Mouse (Mus musculus) forebrain, embryonic 12.5 days (tissue): ENCODE measurements at regions not wholly inside any gene's neighbourhood (a gene's known extent, or its start where the extent isn't known, plus 50 kb on each side); places are given as distances from the start of the nearest gene placed in this dataset.

Source experiments
- ATAC-seq: fragments of 200-750 bp; cut with Nextera tagmentation; 2 replicates; pipeline ENCODE4 v1.8.0; 2017; ENCODE audit warnings: moderate TSS enrichment; ENCODE audit not compliant: low FRiP score
- H3K27ac ChIP-seq: fragments of 300-500 bp; sonication (generic); 2 replicates; pipeline ENCODE4 v1.5.1; 2016; ENCODE audit warnings: mild to moderate bottlenecking
- H3K27me3 ChIP-seq: fragments of 300-500 bp; sonication (generic); 2 replicates; pipeline ENCODE4 v1.6.1; 2016; ENCODE audit warnings: mild to moderate bottlenecking
- H3K36me3 ChIP-seq: fragments of 300-500 bp; sonication (generic); replicated peaks from 2 replicates; pipeline ENCODE4 v1.6.1; 2016; ENCODE audit warnings: mild to moderate bottlenecking
- H3K4me1 ChIP-seq: fragments of 300-500 bp; sonication (generic); 2 replicates; pipeline ENCODE4 v1.6.1; 2016
- H3K4me2 ChIP-seq: fragments of 300-500 bp; sonication (generic); 2 replicates; pipeline ENCODE4 v1.6.1; 2016; ENCODE audit warnings: mild to moderate bottlenecking, moderate library complexity
- H3K4me3 ChIP-seq: fragments of 300-500 bp; sonication (generic); replicated peaks from 2 replicates; pipeline ENCODE4 v1.5.1; 2016; ENCODE audit warnings: mild to moderate bottlenecking
- H3K9ac ChIP-seq: fragments of 300-500 bp; sonication (generic); 2 replicates; pipeline ENCODE4 v1.6.1; 2016; ENCODE audit warnings: mild to moderate bottlenecking
- H3K9me3 ChIP-seq: fragments of 300-500 bp; sonication (generic); 2 replicates; pipeline ENCODE4 v1.6.1; 2016
- WGBS: fragments of 180-500 bp; shearing (Covaris S2); methylation state at CpG from one replicate; pipeline ENCODE4 v1.1.7; 2016; 5-methylcytosine and 5-hydroxymethylcytosine counted together

- 89% methylated on average over 13 of the region's 13 CpGs for WGBS
- Histone ChIP-seq H3K4me3 (no peak overlapping the region), H3K4me1 (no peaks in the 10 kb centered on the region), H3K9me3 (no peaks in the 10 kb centered on the region), H3K4me2 (no peak overlapping the region), H3K36me3 (no peaks in the 10 kb centered on the region), H3K27me3 (no peaks in the 10 kb centered on the region), H3K9ac (no peak overlapping the region), H3K27ac (no peak overlapping the region)
- no peak for ATAC-seq
Observed at GRCm38 (mm10) chr13:39020168-39020567, 59.5 kb upstream of the Slc35b3 start.

GRCm38 (mm10) chr13:39011696-39012095, 51.0 kb upstream of the Slc35b3 start:
- H3K4me1 ChIP-seq, result peaks cover 4% of the 10 kb centered on the region; the same call in 1 of the 2 replicates
- H3K27ac ChIP-seq, result no peak overlapping the region
- 5% methylated on average over 8 of the region's 8 CpGs for WGBS
- peak overlapping the region; percentile 43 for H3K4me2 ChIP-seq
- H3K4me3 ChIP-seq, result 0 out of 2 replicates have a peak overlapping the region, but pooled peaks have one; percentile 5
- H3K27me3 ChIP-seq, result no peaks in the 10 kb centered on the region
- H3K9me3 ChIP-seq, result no peaks in the 10 kb centered on the region
- ATAC-seq, result peak; percentile 70; the same call in 1 of the 2 replicates
- H3K36me3 ChIP-seq, result no peaks in the 10 kb centered on the region
- peak overlapping the region; percentile 30; the same call in 1 of the 2 replicates for H3K9ac ChIP-seq
